Mouse (Mus musculus) erythroblast, embryonic 14.5 days (primary cell): ENCODE data around the gene Zfp341. TPM values are rescaled to one million over a fixed set of nuclear protein-coding genes. Genes with fewer than 3 reads are reported as not detected.

Source experiments
- H3K27me3 ChIP-seq: 2 replicates; pipeline ENCODE4 v1.6.1; 2012; ENCODE audit warnings: inconsistent platforms; ENCODE audit not compliant: control insufficient read depth
- H3K36me3 ChIP-seq: 2 replicates; pipeline ENCODE4 v1.6.1; 2012; ENCODE audit warnings: mild to moderate bottlenecking, inconsistent platforms; ENCODE audit not compliant: control insufficient read depth
- H3K4me1 ChIP-seq: 2 replicates; pipeline ENCODE4 v1.6.1; 2012; ENCODE audit warnings: inconsistent platforms; ENCODE audit not compliant: control insufficient read depth
- H3K4me3 ChIP-seq: replicated peaks from 2 replicates; pipeline ENCODE3; 2012; ENCODE audit warnings: moderate library complexity, mild to moderate bottlenecking, inconsistent platforms
- H3K9me3 ChIP-seq: 2 replicates; pipeline ENCODE4 v1.6.1; 2012; ENCODE audit warnings: low read length, inconsistent platforms, mixed read lengths; ENCODE audit not compliant: control insufficient read depth
- GATA1 ChIP-seq: IDR thresholded peaks from 2 replicates; pipeline ENCODE4 v1.6.1; 2012; ENCODE audit warnings: low read length, inconsistent platforms, mixed read lengths
- TAL1 ChIP-seq: IDR thresholded peaks from 3 replicates; pipeline ENCODE4 v1.6.1; 2012; ENCODE audit warnings: low read length, inconsistent platforms, mixed read lengths
- polyA plus RNA-seq: library from polyadenylated mRNA; stranded (reverse); fragments of >175 nt; gene quantifications from 2 replicates; pipeline ENCODE4 v1.2.3, GENCODE M21; 2012

Zfp341 gene
- polyA plus RNA-seq: 2.0 and 2.1 TPM in 2 replicates

DNA sequence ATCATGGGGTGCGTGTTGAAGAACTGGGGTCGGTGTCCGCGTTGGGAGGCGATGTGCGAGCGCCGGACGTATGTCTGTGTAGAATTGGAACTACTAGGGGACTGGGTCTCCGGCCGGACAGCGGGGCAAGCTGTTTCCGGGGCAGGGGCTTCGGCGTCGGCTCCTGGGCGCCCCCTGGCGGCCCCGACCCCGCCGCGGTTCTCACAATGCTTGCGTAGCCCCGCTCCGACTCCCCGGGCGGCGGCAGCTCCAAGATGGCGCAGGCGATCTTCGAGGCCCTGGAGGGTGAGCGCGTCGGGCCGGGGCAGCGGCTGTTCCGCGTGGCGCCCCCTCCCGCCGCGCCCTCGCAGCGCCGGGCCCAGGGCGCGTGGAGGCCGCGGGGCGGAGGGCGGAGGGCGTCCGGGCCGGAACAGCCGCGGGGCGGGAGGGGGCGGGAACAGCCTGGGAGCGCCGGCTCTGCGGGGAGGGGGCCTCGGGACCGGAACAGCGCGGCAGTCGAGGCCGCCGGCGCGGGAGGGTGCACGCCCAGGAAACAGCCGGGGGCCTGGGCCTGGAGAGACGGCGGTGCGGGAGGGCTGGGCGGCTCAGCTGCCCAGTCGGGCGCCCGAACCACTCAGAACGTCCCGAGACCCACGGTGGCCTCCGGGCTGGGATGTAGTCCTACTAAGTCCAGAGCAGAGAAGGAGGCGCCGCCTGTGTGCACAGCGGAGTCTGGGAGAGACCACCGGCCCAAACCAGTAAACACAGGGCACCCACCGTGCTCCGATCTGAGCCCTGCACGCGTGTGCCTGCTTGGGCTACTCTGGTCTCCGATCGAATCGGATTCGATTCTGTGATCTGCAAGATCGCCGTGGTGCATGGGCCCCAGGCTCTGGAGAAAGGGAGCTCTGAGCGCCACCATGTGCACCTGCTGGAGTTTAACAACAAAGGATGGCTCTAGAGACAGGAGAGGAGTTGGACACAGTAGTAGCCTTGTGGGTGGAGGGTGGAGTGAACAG lies at the start of gene Zfp341, which contains the start of gene 4930519P11Rik:
Gene Zfp341 (plus strand): TSS at position 180 of the 998 bp plus-strand sequence.
Gene 4930519P11Rik (minus strand): TSS at position 320 of the 998 bp plus-strand sequence.
- Histone ChIP-seq H3K4me1 (peaks cover 77% of the 10 kb centered on the region), H3K4me3 (peak within 1 kb of the TSS; percentile 72), H3K27me3 (no peaks in the 10 kb centered on the region), H3K36me3 (peaks cover 4% of the 10 kb centered on the region), H3K9me3 (no peaks in the 10 kb centered on the region)
- TF ChIP-seq GATA1 (no peak), TAL1 (no peak)

DNA sequence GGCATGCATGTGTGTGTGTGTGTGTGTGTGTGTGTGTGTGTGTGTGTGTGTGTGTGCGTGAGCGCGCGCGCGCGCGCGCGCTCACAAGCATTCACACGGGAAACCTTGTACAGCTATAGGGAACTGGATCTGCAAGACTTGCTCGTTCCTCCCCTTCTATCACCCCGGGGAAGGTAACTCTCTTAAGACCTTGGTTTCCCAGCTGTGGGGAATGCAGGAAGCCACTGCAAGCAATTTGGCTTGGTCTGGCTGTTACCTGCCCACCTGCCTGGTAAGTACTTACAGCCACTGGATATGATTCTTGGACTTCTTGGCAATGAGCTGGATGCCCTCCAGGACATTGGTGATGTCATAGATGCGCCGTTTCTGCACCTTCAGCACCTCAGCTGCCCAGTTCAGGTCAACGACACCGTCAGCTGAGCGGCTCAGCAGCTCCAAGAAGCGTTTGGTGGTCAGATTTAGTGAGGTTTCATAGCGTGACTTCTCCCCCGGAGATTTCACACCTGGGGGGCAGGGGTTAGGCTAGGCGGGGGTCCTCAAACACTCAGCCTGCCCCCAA lies 49.4 kb upstream of the Zfp341 start:
- no peak overlapping the region for H3K4me3 ChIP-seq
- peaks cover 61% of the 10 kb centered on the region for H3K4me1 ChIP-seq
- H3K27me3 ChIP-seq: no peaks in the 10 kb centered on the region
- H3K36me3 ChIP-seq: peaks cover 93% of the 10 kb centered on the region
- H3K9me3 ChIP-seq: no peaks in the 10 kb centered on the region
- TF ChIP-seq TAL1 (no peak), GATA1 (no peak)

DNA sequence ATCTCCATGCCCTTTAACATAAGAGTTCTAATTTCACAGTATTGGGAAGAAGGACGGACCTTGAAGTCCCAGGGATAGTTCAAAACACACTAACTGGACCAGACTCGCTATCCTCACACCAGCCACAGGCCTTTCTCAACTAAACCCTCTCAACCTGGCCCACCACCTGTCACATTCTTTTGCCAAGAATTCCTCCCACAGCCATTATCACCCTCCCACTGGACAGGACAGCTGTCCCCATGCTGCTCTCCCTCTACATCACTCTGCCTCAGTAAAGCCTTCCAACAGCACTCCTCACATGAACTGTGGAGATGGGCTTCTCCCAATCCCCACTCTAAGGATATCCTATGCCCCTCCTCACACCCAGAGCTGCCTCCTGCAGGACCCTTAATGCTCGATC lies 47.5 kb upstream of the Zfp341 start:
- no peaks in the 10 kb centered on the region for H3K9me3 ChIP-seq
- H3K36me3 ChIP-seq: peaks cover 77% of the 10 kb centered on the region

DNA sequence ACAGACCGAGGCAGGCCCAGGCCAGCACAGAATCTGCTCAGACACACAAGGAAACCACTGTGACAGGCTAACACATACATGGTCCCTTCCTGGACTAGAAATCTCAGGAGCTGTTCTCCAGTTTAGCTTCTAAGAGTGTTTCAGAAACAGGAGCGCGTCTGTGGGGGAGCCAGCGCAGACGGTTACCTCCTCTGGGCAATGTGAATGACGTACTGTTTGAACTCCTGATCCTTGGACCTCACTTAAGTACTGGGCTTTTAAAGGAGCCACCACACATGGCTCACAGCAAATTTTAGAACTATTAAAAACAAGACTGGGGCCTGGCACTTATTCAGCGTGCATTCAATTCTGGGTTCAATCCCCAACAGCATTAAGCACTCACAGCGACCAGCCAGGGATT lies 46.5 kb upstream of the Zfp341 start:
- TF ChIP-seq TAL1 (no peak), GATA1 (no peak)
- Histone ChIP-seq H3K36me3 (peaks cover 66% of the 10 kb centered on the region), H3K27me3 (no peaks in the 10 kb centered on the region), H3K9me3 (no peaks in the 10 kb centered on the region), H3K4me3 (no peak overlapping the region), H3K4me1 (peaks cover 68% of the 10 kb centered on the region)

More for the DNA sequence above, 47.5 kb upstream of the Zfp341 start:
- Histone ChIP-seq H3K4me1 (peaks cover 62% of the 10 kb centered on the region), H3K27me3 (no peaks in the 10 kb centered on the region), H3K4me3 (no peak overlapping the region)
- TF ChIP-seq GATA1: no peak
- TF ChIP-seq TAL1: no peak

DNA sequence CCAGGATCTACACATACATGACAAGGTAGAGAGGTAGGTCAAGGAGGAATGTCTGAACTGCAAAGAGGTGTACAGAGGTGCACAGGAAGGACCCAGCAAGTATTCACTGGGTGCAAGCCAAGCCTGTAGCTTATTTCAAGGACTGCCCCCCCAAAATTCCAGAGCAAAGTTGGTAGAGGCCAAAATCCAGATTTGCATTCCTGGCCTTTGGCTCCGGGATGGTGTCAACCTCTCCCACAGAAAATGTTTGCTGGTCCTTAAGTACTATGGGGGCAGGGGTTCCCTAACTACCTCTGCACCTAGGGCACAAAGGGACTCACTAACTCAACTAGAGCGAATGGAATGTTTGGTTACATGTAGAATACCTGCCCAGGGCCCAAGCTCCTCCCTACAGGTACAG lies 45.3 kb upstream of the Zfp341 start:
- H3K27me3 ChIP-seq: no peaks in the 10 kb centered on the region
- TF ChIP-seq TAL1 (no peak), GATA1 (no peak)
- no peaks in the 10 kb centered on the region for H3K9me3 ChIP-seq
- H3K36me3 ChIP-seq: peaks cover 55% of the 10 kb centered on the region
- peaks cover 70% of the 10 kb centered on the region for H3K4me1 ChIP-seq
- peak overlapping the region; percentile 73 for H3K4me3 ChIP-seq

DNA sequence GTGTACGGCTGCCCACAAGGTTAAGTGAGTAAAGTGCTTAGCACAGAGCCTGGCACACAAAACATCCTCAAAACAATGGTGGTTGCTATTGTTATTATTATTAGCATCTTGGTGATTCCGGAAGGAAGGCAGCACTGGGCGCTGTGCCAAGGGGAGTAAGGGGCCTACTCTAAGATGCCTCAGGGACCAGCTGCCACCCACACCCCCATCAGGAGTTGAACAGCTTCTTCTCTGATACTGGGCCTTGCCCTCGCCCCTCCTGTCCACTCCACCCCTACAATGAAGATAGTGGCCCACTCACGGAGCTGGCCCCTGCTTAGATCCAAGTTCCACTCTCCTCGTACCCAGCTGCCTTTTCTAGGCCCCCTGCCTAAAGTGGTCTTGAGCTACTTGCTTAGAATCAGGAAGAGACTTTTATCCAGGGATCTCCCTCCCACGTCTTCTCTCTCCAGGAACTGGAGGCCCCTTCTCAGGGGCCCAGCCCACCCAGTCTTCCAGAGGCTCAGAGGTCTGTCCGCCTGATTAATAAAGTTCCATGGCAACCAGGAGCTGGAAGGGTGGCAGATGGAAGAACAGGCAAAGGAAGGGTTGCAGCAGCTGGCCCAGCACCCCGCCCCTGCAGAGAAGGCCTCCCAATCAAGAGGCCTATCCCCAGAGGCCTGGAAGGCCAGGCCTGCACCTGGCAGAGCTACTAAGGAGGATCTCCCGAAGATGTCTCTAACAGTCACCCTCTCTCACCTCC lies 44.6 kb upstream of the Zfp341 start:
- H3K36me3 ChIP-seq: peaks cover 48% of the 10 kb centered on the region
- TF ChIP-seq TAL1 (no peak), GATA1 (no peak)
- H3K4me1 ChIP-seq: peaks cover 70% of the 10 kb centered on the region
- no peaks in the 10 kb centered on the region for H3K27me3 ChIP-seq
- peak overlapping the region; percentile 73 for H3K4me3 ChIP-seq
- H3K9me3 ChIP-seq: no peaks in the 10 kb centered on the region

DNA sequence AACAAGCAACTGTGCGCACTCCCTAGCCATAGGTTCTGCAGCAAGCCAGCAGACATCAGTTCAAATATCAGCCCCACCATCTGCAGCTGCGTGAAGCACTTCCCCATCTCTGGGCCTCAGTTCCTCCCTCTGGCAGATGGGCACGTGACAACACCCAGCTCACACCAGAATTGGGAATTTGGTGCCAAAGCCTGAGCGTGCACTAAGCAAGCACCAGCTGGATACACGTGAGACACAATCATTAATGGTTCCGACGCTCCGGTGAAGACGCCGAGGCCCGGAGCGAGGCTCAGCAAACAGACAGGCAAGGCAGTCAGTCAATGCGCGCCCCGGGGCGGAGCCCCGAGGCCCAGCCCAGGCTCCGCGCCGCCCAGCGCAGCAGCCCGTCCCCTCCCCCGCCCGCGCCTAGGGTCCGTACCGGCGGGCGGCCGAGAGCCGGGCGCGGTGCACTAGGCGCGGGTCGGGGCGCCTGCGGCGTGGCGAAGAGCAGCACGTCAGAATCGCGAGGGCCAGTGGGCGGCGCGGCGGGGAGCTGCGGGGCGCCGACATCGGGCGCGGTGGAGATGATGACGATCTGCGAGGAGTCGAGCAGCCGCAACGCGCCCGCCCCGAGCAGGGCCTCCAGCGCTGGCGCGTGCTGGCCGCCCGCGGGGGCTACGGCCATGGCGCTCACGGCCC lies 43.9 kb upstream of the Zfp341 start:
- TF ChIP-seq GATA1: peak; percentile 65; the same call in 1 of the 2 replicates
- 0 out of 3 replicates have a peak, but pooled peaks have one; percentile 21 for TF ChIP-seq TAL1
- Histone ChIP-seq H3K27me3 (no peaks in the 10 kb centered on the region), H3K4me3 (peak overlapping the region; percentile 73), H3K36me3 (peaks cover 41% of the 10 kb centered on the region), H3K9me3 (no peaks in the 10 kb centered on the region), H3K4me1 (peaks cover 68% of the 10 kb centered on the region)

DNA sequence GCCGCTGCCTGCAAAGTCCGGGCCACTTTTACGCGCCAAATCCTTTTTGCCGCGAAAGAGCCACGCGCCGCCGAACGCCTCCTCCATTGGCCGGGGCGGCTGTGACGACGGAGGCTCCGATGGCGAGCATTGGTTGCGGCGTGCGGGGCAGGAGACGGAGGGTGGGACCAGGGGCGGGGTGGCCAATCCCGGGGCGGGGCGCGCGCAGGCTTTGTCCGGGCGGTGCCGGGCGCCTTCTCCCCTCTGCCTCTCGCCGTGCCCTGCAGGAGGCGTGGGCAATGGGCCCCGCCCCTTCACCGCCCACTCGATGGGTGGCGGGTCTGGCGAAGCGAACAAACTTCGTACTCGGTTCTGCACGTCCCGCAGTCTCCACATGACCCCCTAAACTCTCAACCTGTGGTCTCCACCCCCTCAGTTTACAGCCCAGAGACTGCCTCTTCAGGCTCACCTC lies 43.2 kb upstream of the Zfp341 start, which contains the start of gene E2f1:
Gene E2f1 (minus strand): TSS at position 57 of the 451 bp plus-strand sequence.
- no peak for TF ChIP-seq GATA1
- no peak for TF ChIP-seq TAL1
- H3K36me3 ChIP-seq: peaks cover 34% of the 10 kb centered on the region
- H3K4me1 ChIP-seq: peaks cover 62% of the 10 kb centered on the region
- no peaks in the 10 kb centered on the region for H3K27me3 ChIP-seq
- H3K4me3 ChIP-seq: peak within 1 kb of the TSS; percentile 73
- H3K9me3 ChIP-seq: no peaks in the 10 kb centered on the region
